Mouse (Mus musculus) kidney, embryonic 14.5 days (tissue): ENCODE results near the gene Pparg. TPM values are rescaled to one million over a fixed set of nuclear protein-coding genes. Genes with fewer than 3 reads are reported as not detected.
A peak's percentile ranks its signal among the peaks of the same experiment; 100 is the strongest.

ENCODE experiments used
- ATAC-seq: fragments of 200-750 bp; cut with Nextera tagmentation; 2 replicates; pipeline ENCODE4 v1.8.0; 2017; ENCODE audit warnings: moderate number of reproducible peaks, mild to moderate bottlenecking, moderate TSS enrichment, moderate library complexity; ENCODE audit not compliant: low FRiP score, low TSS enrichment
- H3K27ac ChIP-seq: fragments of 300-500 bp; sonication (generic); 2 replicates; pipeline ENCODE4 v1.5.1; 2014; ENCODE audit warnings: low read depth, mild to moderate bottlenecking, low read length, moderate library complexity, mixed read lengths
- H3K27me3 ChIP-seq: fragments of 300-500 bp; sonication (generic); 2 replicates; pipeline ENCODE4 v1.6.1; 2014; ENCODE audit warnings: mild to moderate bottlenecking, low read length; ENCODE audit not compliant: control insufficient read depth, insufficient read depth
- H3K36me3 ChIP-seq: fragments of 300-500 bp; sonication (generic); 2 replicates; pipeline ENCODE4 v1.6.1; 2014; ENCODE audit warnings: low read length, mixed read lengths; ENCODE audit not compliant: control insufficient read depth, insufficient read depth
- H3K4me1 ChIP-seq: fragments of 300-500 bp; sonication (generic); 2 replicates; pipeline ENCODE4 v1.6.1; 2014; ENCODE audit warnings: low read length, mixed read lengths; ENCODE audit not compliant: control insufficient read depth, insufficient read depth
- H3K4me2 ChIP-seq: fragments of 300-500 bp; sonication (generic); replicated peaks from 2 replicates; pipeline ENCODE4 v1.6.1; 2014; ENCODE audit warnings: low read depth, mild to moderate bottlenecking, low read length
- H3K4me3 ChIP-seq: fragments of 300-500 bp; sonication (generic); 2 replicates; pipeline ENCODE4 v1.5.1; 2014; ENCODE audit warnings: mild to moderate bottlenecking, low read length
- H3K9ac ChIP-seq: fragments of 300-500 bp; sonication (generic); 2 replicates; pipeline ENCODE4 v1.6.1; 2014; ENCODE audit warnings: low read depth, mild to moderate bottlenecking, low read length, moderate library complexity
- H3K9me3 ChIP-seq: fragments of 300-500 bp; sonication (generic); 2 replicates; pipeline ENCODE4 v1.6.1; 2016; ENCODE audit warnings: low read length; ENCODE audit not compliant: control insufficient read depth
- whole genome bisulfite sequencing: fragments of 180-500 bp; shearing (Covaris S2); extraction: QIAGEN DNeasy Blood & Tissue Kit; methylation state at CpG from one replicate; pipeline ENCODE4 v1.1.7; 2014; 5-methylcytosine and 5-hydroxymethylcytosine counted together
- polyA plus RNA-seq: library from polyadenylated mRNA; unstranded; fragments of >200 nt; fragmentation: Nextera tagmentation; extraction: Ambion mirVana; gene quantifications from 2 replicates; pipeline ENCODE4 v1.2.1, GENCODE M21; 2014

Gene Pparg
- polyA plus RNA-seq, 1 experiment from 2014 or later = 4.6 TPM

GRCm38 (mm10) chr6:115344101-115344500 is 16.6 kb upstream of the Pparg start:
- no peak overlapping the region; the same call in 1 of the 2 replicates for H3K4me2 ChIP-seq
- 41% methylated on average over 10 of the region's 10 CpGs for WGBS

GRCm38 (mm10) chr6:115344513-115344912 is 16.2 kb upstream of the Pparg start:
- 35% methylated on average over 11 of the region's 11 CpGs for whole genome bisulfite sequencing
- H3K9ac ChIP-seq = no peak overlapping the region
- no peak overlapping the region for H3K4me3 ChIP-seq
- H3K36me3 ChIP-seq = no peaks in the 10 kb centered on the region
- H3K27me3 ChIP-seq = no peaks in the 10 kb centered on the region
- peaks cover 4% of the 10 kb centered on the region; the same call in 1 of the 2 replicates for H3K9me3 ChIP-seq
- H3K27ac ChIP-seq = no peak overlapping the region
- H3K4me2 ChIP-seq = no peak overlapping the region; the same call in 1 of the 2 replicates
- peaks cover 3% of the 10 kb centered on the region; the same call in 1 of the 2 replicates for H3K4me1 ChIP-seq
- no peak for ATAC-seq

More at GRCm38 (mm10) chr6:115344101-115344500, 16.6 kb upstream of the Pparg start:
- Histone ChIP-seq H3K36me3 (no peaks in the 10 kb centered on the region), H3K27me3 (no peaks in the 10 kb centered on the region), H3K9ac (no peak overlapping the region), H3K4me1 (peaks cover 2% of the 10 kb centered on the region; the same call in 1 of the 2 replicates), H3K4me3 (no peak overlapping the region), H3K9me3 (peaks cover 4% of the 10 kb centered on the region; the same call in 1 of the 2 replicates), H3K27ac (no peak overlapping the region)
- no peak for ATAC-seq

- ATAC-seq = no peak
- Histone ChIP-seq H3K27me3 (no peaks in the 10 kb centered on the region), H3K9me3 (peaks cover 4% of the 10 kb centered on the region; the same call in 1 of the 2 replicates), H3K36me3 (no peaks in the 10 kb centered on the region), H3K4me1 (peaks cover 5% of the 10 kb centered on the region; the same call in 1 of the 2 replicates), H3K27ac (no peak overlapping the region), H3K9ac (no peak overlapping the region), H3K4me3 (no peak overlapping the region), H3K4me2 (no peak overlapping the region)
- 90% methylated on average over 8 of the region's 8 CpGs for WGBS
Observed at GRCm38 (mm10) chr6:115345013-115345412, 15.7 kb upstream of the Pparg start.

- 0 out of 2 replicates have a peak, but pooled peaks have one; percentile 46 for ATAC-seq
- Histone ChIP-seq H3K4me1 (0 out of 2 replicates have a peak, but pooled peaks cover 3% of the 10 kb centered on the region), H3K36me3 (no peaks in the 10 kb centered on the region), H3K9ac (no peak overlapping the region), H3K4me3 (no peak overlapping the region), H3K27ac (peak overlapping the region; percentile 55), H3K4me2 (no peak overlapping the region), H3K9me3 (peaks cover 4% of the 10 kb centered on the region; the same call in 1 of the 2 replicates), H3K27me3 (no peaks in the 10 kb centered on the region)
- WGBS = 51% methylated on average over 5 of the region's 5 CpGs
Observed at GRCm38 (mm10) chr6:115349641-115350464, 10.9 kb upstream of the Pparg start.

GRCm38 (mm10) chr6:115361606-115362462 is 1.1 kb downstream of the Pparg start:
- Histone ChIP-seq H3K27me3 (peaks cover 20% of the 10 kb centered on the region; the same call in 1 of the 2 replicates), H3K4me3 (peak overlapping the region; percentile 66), H3K27ac (no peak overlapping the region), H3K4me2 (peak overlapping the region; percentile 92), H3K9me3 (peaks cover 6% of the 10 kb centered on the region; the same call in 1 of the 2 replicates), H3K36me3 (no peaks in the 10 kb centered on the region), H3K9ac (peak overlapping the region; percentile 38), H3K4me1 (no peaks in the 10 kb centered on the region; the same call in 1 of the 2 replicates)
- peak; percentile 79 for ATAC-seq
- under 1% methylated on average over 48 of the region's 48 CpGs for WGBS

- H3K9me3 ChIP-seq = no peaks in the 10 kb centered on the region
- H3K27me3 ChIP-seq = peaks cover 7% of the 10 kb centered on the region; the same call in 1 of the 2 replicates
- H3K4me3 ChIP-seq = no peak overlapping the region
- H3K9ac ChIP-seq = no peak overlapping the region
- H3K4me2 ChIP-seq = no peak overlapping the region
- H3K36me3 ChIP-seq = no peaks in the 10 kb centered on the region
- no peaks in the 10 kb centered on the region; the same call in 1 of the 2 replicates for H3K4me1 ChIP-seq
- ATAC-seq = no peak
- WGBS = 78% methylated on average over 3 of the region's 3 CpGs
- H3K27ac ChIP-seq = no peak overlapping the region
Observed at GRCm38 (mm10) chr6:115366869-115367610, 6.3 kb downstream of the Pparg start.

GRCm38 (mm10) chr6:115374871-115375852 is 14.4 kb downstream of the Pparg start:
- WGBS = 85% methylated on average over 5 of the region's 5 CpGs
- H3K9ac ChIP-seq = no peak overlapping the region
- no peak overlapping the region for H3K27ac ChIP-seq
- no peak for ATAC-seq
- H3K4me2 ChIP-seq = no peak overlapping the region
- no peaks in the 10 kb centered on the region for H3K4me1 ChIP-seq
- no peaks in the 10 kb centered on the region for H3K9me3 ChIP-seq
- H3K4me3 ChIP-seq = no peak overlapping the region
- no peaks in the 10 kb centered on the region for H3K36me3 ChIP-seq
- no peaks in the 10 kb centered on the region for H3K27me3 ChIP-seq
